ENCODE assay signal across 9 mouse cellular contexts in the genomic region with DNA sequence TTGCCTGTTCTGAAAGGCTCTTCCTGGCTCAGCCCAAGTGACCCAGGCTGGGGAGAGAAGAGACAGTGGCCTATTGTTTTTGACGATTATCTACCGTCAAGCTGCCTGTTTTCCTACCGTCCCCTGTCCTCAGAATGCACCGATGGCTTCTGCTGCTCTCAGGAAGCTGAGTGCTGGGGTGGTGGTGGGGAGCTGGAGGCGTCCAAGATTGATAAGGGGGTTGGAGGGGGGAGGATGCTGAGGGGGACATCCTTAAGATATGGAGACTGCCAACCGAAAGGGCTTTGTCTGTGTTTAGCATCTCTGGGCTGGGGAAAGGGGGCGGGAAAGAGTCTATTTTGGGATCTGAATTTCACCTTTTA. TPM values are rescaled to one million over a fixed set of nuclear protein-coding genes. Genes with fewer than 3 reads are reported as not detected.
DNase-seq lines count a peak whose midpoint lies in the region; ATAC-seq and TF ChIP-seq lines count a peak whose summit lies in the region.
"Had no signal": no experiment of that assay in that cellular context is flagged by ENCODE, and none has a peak within 500 bp of the region (broad histone marks: within the 10 kb centered on the region; RNA-seq: fewer than 3 reads in every experiment).

No protein-coding gene starts in this region.

- H3K27ac ChIP-seq in kidney, embryonic 15.5 days: no peak overlapping the region
- H3K27ac ChIP-seq in embryonic facial prominence, embryonic 13.5 days: peak overlapping the region; percentile 89
- peak overlapping the region; percentile 80 for H3K27ac ChIP-seq in hindbrain, embryonic 16.5 days (ENCODE audit: low read depth, low read length)
- peak overlapping the region; percentile 98 for H3K27ac ChIP-seq in midbrain, embryonic 16.5 days (ENCODE audit: low read length)
- H3K27ac ChIP-seq in kidney, adult 2 months (ENCODE audit: insufficient read depth, low read depth, low read length): no peak overlapping the region

- H3K36me3 ChIP-seq in kidney, embryonic 15.5 days: peaks cover 13% of the 10 kb centered on the region; the same call in 1 of the 2 replicates
- peaks cover 25% of the 10 kb centered on the region for H3K36me3 ChIP-seq in embryonic facial prominence, embryonic 13.5 days
- no peaks in the 10 kb centered on the region for H3K36me3 ChIP-seq in hindbrain, embryonic 16.5 days (ENCODE audit: control insufficient read depth, insufficient read depth, low read length)
- H3K36me3 ChIP-seq in midbrain, embryonic 16.5 days (ENCODE audit: control insufficient read depth, insufficient read depth, low read length): no peaks in the 10 kb centered on the region
- H3K36me3 ChIP-seq in kidney, adult 2 months (ENCODE audit: control insufficient read depth, insufficient read depth, low read length): no peaks in the 10 kb centered on the region

- no peaks in the 10 kb centered on the region for H3K9me3 ChIP-seq in kidney, embryonic 15.5 days (replicated peaks)
- H3K9me3 ChIP-seq in embryonic facial prominence, embryonic 13.5 days: no peaks in the 10 kb centered on the region
- H3K9me3 ChIP-seq in hindbrain, embryonic 16.5 days (ENCODE audit: control insufficient read depth, low read length): no peaks in the 10 kb centered on the region
- H3K9me3 ChIP-seq in midbrain, embryonic 16.5 days (replicated peaks; ENCODE audit: control insufficient read depth, low read length, poor library complexity, severe bottlenecking): no peaks in the 10 kb centered on the region

- H3K4me1 ChIP-seq in kidney, embryonic 15.5 days: peaks cover 76% of the 10 kb centered on the region
- peaks cover 68% of the 10 kb centered on the region for H3K4me1 ChIP-seq in embryonic facial prominence, embryonic 13.5 days
- peaks cover 65% of the 10 kb centered on the region for H3K4me1 ChIP-seq in hindbrain, embryonic 16.5 days (ENCODE audit: control insufficient read depth, insufficient read depth, low read depth, low read length)
- H3K4me1 ChIP-seq in midbrain, embryonic 16.5 days (ENCODE audit: control insufficient read depth, insufficient read depth, low read length): peaks cover 68% of the 10 kb centered on the region
- no peaks in the 10 kb centered on the region for H3K4me1 ChIP-seq in kidney, adult 2 months (ENCODE audit: control insufficient read depth, insufficient read depth, low read length)

- ATAC-seq in kidney, embryonic 15.5 days (replicated peaks; ENCODE audit: low FRiP score): no peak
- ATAC-seq in embryonic facial prominence, embryonic 13.5 days (ENCODE audit: insufficient number of reproducible peaks, insufficient read depth, low FRiP score, low TSS enrichment, low read depth): no peak
- no peak for ATAC-seq in hindbrain, embryonic 16.5 days
- ATAC-seq in midbrain, embryonic 16.5 days: no peak
- no peak for ATAC-seq in monocyte, adult 5-6 weeks (replicated peaks; ENCODE audit: insufficient number of reproducible peaks, low FRiP score, low TSS enrichment, poor library complexity, severe bottlenecking)

- H3K4me2 ChIP-seq in kidney, embryonic 15.5 days: peak overlapping the region; percentile 88
- peak overlapping the region; percentile 88 for H3K4me2 ChIP-seq in embryonic facial prominence, embryonic 13.5 days
- peak overlapping the region; percentile 91 for H3K4me2 ChIP-seq in hindbrain, embryonic 16.5 days (ENCODE audit: low read length)
- peak overlapping the region; percentile 95 for H3K4me2 ChIP-seq in midbrain, embryonic 16.5 days (ENCODE audit: low read length)

- DNase-seq in kidney, postnatal 25 days: no peak
- no peak for DNase-seq in kidney, adult 2 months
- no peak for DNase-seq in Muller cell, postnatal 12 days (ENCODE audit: inconsistent ontology term)
- DNase-seq: lung, postnatal 10 days had no signal

- 26% methylated on average over 7 of the region's 7 CpGs for WGBS in kidney, embryonic 15.5 days
- 20% methylated on average over 7 of the region's 7 CpGs for WGBS in embryonic facial prominence, embryonic 13.5 days
- WGBS in hindbrain, embryonic 16.5 days: 4% methylated on average over 7 of the region's 7 CpGs
- WGBS in midbrain, embryonic 16.5 days: 6% methylated on average over 7 of the region's 7 CpGs
- 69% methylated on average over 7 of the region's 7 CpGs for WGBS in kidney, adult 2 months

- H3K27me3 ChIP-seq in kidney, embryonic 15.5 days: peaks cover 15% of the 10 kb centered on the region
- no peaks in the 10 kb centered on the region for H3K27me3 ChIP-seq in embryonic facial prominence, embryonic 13.5 days
- no peaks in the 10 kb centered on the region for H3K27me3 ChIP-seq in hindbrain, embryonic 16.5 days (replicated peaks; ENCODE audit: control insufficient read depth, insufficient read depth, low read length)
- no peaks in the 10 kb centered on the region for H3K27me3 ChIP-seq in midbrain, embryonic 16.5 days (ENCODE audit: control insufficient read depth, insufficient read depth, low read depth, low read length)
- no peaks in the 10 kb centered on the region; the same call in 1 of the 2 replicates for H3K27me3 ChIP-seq in kidney, adult 2 months (replicated peaks; ENCODE audit: control insufficient read depth, insufficient read depth, low read length)

- H3K9ac ChIP-seq in kidney, embryonic 15.5 days: peak overlapping the region; percentile 97; the same call in 1 of the 2 replicates
- peak overlapping the region; percentile 98 for H3K9ac ChIP-seq in embryonic facial prominence, embryonic 13.5 days
- peak overlapping the region; percentile 68 for H3K9ac ChIP-seq in hindbrain, embryonic 16.5 days (ENCODE audit: low read depth, low read length)
- H3K9ac ChIP-seq in midbrain, embryonic 16.5 days (ENCODE audit: low read depth, low read length): peak overlapping the region; percentile 100

- H3K4me3 ChIP-seq in kidney, embryonic 15.5 days (replicated peaks): peak overlapping the region; percentile 97
- peak overlapping the region; percentile 94 for H3K4me3 ChIP-seq in embryonic facial prominence, embryonic 13.5 days
- H3K4me3 ChIP-seq in hindbrain, embryonic 16.5 days (ENCODE audit: low read length): peak overlapping the region; percentile 95
- H3K4me3 ChIP-seq in midbrain, embryonic 16.5 days (ENCODE audit: low read depth, low read length): peak overlapping the region; percentile 96
- H3K4me3 ChIP-seq in kidney, adult 2 months (ENCODE audit: insufficient read depth, low read depth, low read length): no peak overlapping the region

- TF ChIP-seq CTCF in kidney, adult 2 months (conservative IDR thresholded peaks at IDR 0.05; ENCODE audit: insufficient read depth, insufficient read length, low read depth, low read length): no peak

- no peak for TF ChIP-seq POLR2A in kidney, adult 2 months (IDR thresholded peaks at IDR 0.05; ENCODE audit: low read depth, low read length)

RNA-seq across cellular contexts. Expression of gene Msi1, which starts 2.5 kb away (rescaled TPM):
- polyA plus RNA-seq in kidney, embryonic 15.5 days (2015; fragmentation: Nextera tagmentation; extraction: Ambion mirVana): 21.1 and 22.0 TPM in 2 replicates
- polyA plus RNA-seq in embryonic facial prominence, embryonic 13.5 days (2015; fragmentation: Nextera tagmentation; extraction: Ambion mirVana): 22.3 and 23.9 TPM in 2 replicates
- 23.0 and 44.5 TPM in 2 replicates for polyA plus RNA-seq in hindbrain, embryonic 16.5 days (2015; fragmentation: Nextera tagmentation; extraction: Ambion mirVana)
- polyA plus RNA-seq in midbrain, embryonic 16.5 days (2015; fragmentation: Nextera tagmentation; extraction: Ambion mirVana): 47.9 and 53.7 TPM in 2 replicates
- total RNA-seq in monocyte, adult 5-6 weeks (2017): not detected in 3 replicates
- polyA plus RNA-seq in kidney, adult 2 months (2012; rRNA removed): 2.0 and 2.5 TPM in 2 replicates

RNA-seq across cellular contexts. Expression of gene Pla2g1b, which starts 34.2 kb away (rescaled TPM):
- polyA plus RNA-seq in kidney, embryonic 15.5 days (2015; fragmentation: Nextera tagmentation; extraction: Ambion mirVana): 0.61 and 1.2 TPM in 2 replicates
- not detected in 2 replicates for polyA plus RNA-seq in embryonic facial prominence, embryonic 13.5 days (2015; fragmentation: Nextera tagmentation; extraction: Ambion mirVana)
- not detected in 2 replicates for polyA plus RNA-seq in hindbrain, embryonic 16.5 days (2015; fragmentation: Nextera tagmentation; extraction: Ambion mirVana)
- polyA plus RNA-seq in midbrain, embryonic 16.5 days (2015; fragmentation: Nextera tagmentation; extraction: Ambion mirVana): not detected in 2 replicates
- not detected in 3 replicates for total RNA-seq in monocyte, adult 5-6 weeks (2017)
- 0.74 TPM in 1 of 2 replicates, not detected in the other for polyA plus RNA-seq in kidney, adult 2 months (2012; rRNA removed)

RNA-seq across cellular contexts. Expression of gene Sirt4, which starts 52.6 kb away (rescaled TPM):
- 24.6 and 25.0 TPM in 2 replicates for polyA plus RNA-seq in kidney, embryonic 15.5 days (2015; fragmentation: Nextera tagmentation; extraction: Ambion mirVana)
- 24.8 and 28.1 TPM in 2 replicates for polyA plus RNA-seq in embryonic facial prominence, embryonic 13.5 days (2015; fragmentation: Nextera tagmentation; extraction: Ambion mirVana)
- 24.8 and 26.8 TPM in 2 replicates for polyA plus RNA-seq in hindbrain, embryonic 16.5 days (2015; fragmentation: Nextera tagmentation; extraction: Ambion mirVana)
- 32.3 and 32.7 TPM in 2 replicates for polyA plus RNA-seq in midbrain, embryonic 16.5 days (2015; fragmentation: Nextera tagmentation; extraction: Ambion mirVana)
- 5.2 to 10.7 TPM (median 7.8 TPM) in 3 replicates for total RNA-seq in monocyte, adult 5-6 weeks (2017)
- 34.0 and 49.3 TPM in 2 replicates for polyA plus RNA-seq in kidney, adult 2 months (2012; rRNA removed)

Comparison
In these comparisons a context has a peak if more than half of its experiments do, and no peak if none do; other contexts are left out.
1. H3K27ac ChIP-seq: peak in embryonic facial prominence, embryonic 13.5 days (single experiment), hindbrain, embryonic 16.5 days (single experiment) and midbrain, embryonic 16.5 days (single experiment); none in kidney, embryonic 15.5 days (single experiment) and kidney, adult 2 months (single experiment).
2. Peak in every context shown above with its lines, with median percentiles within 50 percentile points of each other: H3K4me2 ChIP-seq and H3K9ac ChIP-seq.